Mouse (Mus musculus): ENCODE measurements around the gene Arhgdib.

Gene Arhgdib

GRCm38 (mm10) chr6:136950171-136950570 is 8.5 kb upstream of the Arhgdib start:
- DNase-seq (ENCODE audit: low read depth, low spot score), result no peak

GRCm38 (mm10) chr6:136947716-136948115 is 6.0 kb upstream of the Arhgdib start:
- DNase-seq (ENCODE audit: low read depth, low spot score), result no peak

- no peak for DNase-seq (ENCODE audit: low read depth, low spot score)
Observed at GRCm38 (mm10) chr6:136946943-136947342, 5.2 kb upstream of the Arhgdib start.

GRCm38 (mm10) chr6:136946241-136946640 is 4.5 kb upstream of the Arhgdib start:
- no peak for DNase-seq (ENCODE audit: low read depth, low spot score)

- no peak for DNase-seq (ENCODE audit: low read depth, low spot score)
Observed at GRCm38 (mm10) chr6:136944511-136944910, 2.8 kb upstream of the Arhgdib start.

GRCm38 (mm10) chr6:136943392-136943791 is 1.7 kb upstream of the Arhgdib start:
- no peak for DNase-seq (ENCODE audit: low read depth, low spot score)

- DNase-seq (ENCODE audit: low read depth, low spot score), result no peak
Observed at GRCm38 (mm10) chr6:136942280-136942679, 581 bp upstream of the Arhgdib start.

- no peak for DNase-seq (ENCODE audit: low read depth, low spot score)
Observed at GRCm38 (mm10) chr6:136940188-136940960, 1.3 kb downstream of the Arhgdib start.

GRCm38 (mm10) chr6:136939326-136940187 is 2.1 kb downstream of the Arhgdib start:
- no peak for DNase-seq (ENCODE audit: low read depth, low spot score)

- no peak for DNase-seq (ENCODE audit: low read depth, low spot score)
Observed at GRCm38 (mm10) chr6:136938331-136939126, 3.2 kb downstream of the Arhgdib start.

GRCm38 (mm10) chr6:136937117-136937516 is 4.6 kb downstream of the Arhgdib start:
- no peak for DNase-seq (ENCODE audit: low read depth, low spot score)

- DNase-seq (ENCODE audit: low read depth, low spot score), result no peak
Observed at GRCm38 (mm10) chr6:136936361-136936760, 5.3 kb downstream of the Arhgdib start.

- DNase-seq (ENCODE audit: low read depth, low spot score), result no peak
Observed at GRCm38 (mm10) chr6:136935233-136935632, 6.5 kb downstream of the Arhgdib start.

GRCm38 (mm10) chr6:136934068-136934467 is 7.6 kb downstream of the Arhgdib start:
- no peak for DNase-seq (ENCODE audit: low read depth, low spot score)

- no peak for DNase-seq (ENCODE audit: low read depth, low spot score)
Observed at GRCm38 (mm10) chr6:136931246-136931645, 10.5 kb downstream of the Arhgdib start.

- DNase-seq (ENCODE audit: low read depth, low spot score), result no peak
Observed at GRCm38 (mm10) chr6:136930677-136931076, 11.0 kb downstream of the Arhgdib start.

GRCm38 (mm10) chr6:136927626-136928025 is 14.1 kb downstream of the Arhgdib start:
- no peak for DNase-seq (ENCODE audit: low read depth, low spot score)

GRCm38 (mm10) chr6:136925049-136925448 is 16.6 kb downstream of the Arhgdib start:
- no peak for DNase-seq (ENCODE audit: low read depth, low spot score)

GRCm38 (mm10) chr6:136923532-136923931 is 18.2 kb downstream of the Arhgdib start, which contains the start of gene Pde6h:
TSS of gene Pde6h (plus strand) at chr6:136923832.
- no peak for DNase-seq (ENCODE audit: low read depth, low spot score)

GRCm38 (mm10) chr6:136922871-136923270 is 18.8 kb downstream of the Arhgdib start:
- no peak for DNase-seq (ENCODE audit: low read depth, low spot score)

GRCm38 (mm10) chr6:136922080-136922479 is 19.6 kb downstream of the Arhgdib start, which contains the start of gene Erp27:
TSS of gene Erp27 (minus strand) at chr6:136922180.
- no peak for DNase-seq (ENCODE audit: low read depth, low spot score)

- DNase-seq (ENCODE audit: low read depth, low spot score), result no peak
Observed at GRCm38 (mm10) chr6:136921601-136922000, 20.1 kb downstream of the Arhgdib start.
